Mouse (Mus musculus): ENCODE measurements around the gene Olfr700.
A peak's percentile ranks its signal among the peaks of the same experiment; 100 is the strongest.
"Not testable (repeated sequence)": the region's sequence is repeated elsewhere in the genome, so short reads cannot be mapped to it uniquely, and the experiment has no call there.

Gene Olfr700

GRCm38 (mm10) chr7:106808734-106809133 lies at the start of gene Olfr700:
Gene Olfr700 (minus strand): TSS chr7:106808834.
- DNase-seq (ENCODE audit: low spot score), result no peak

- no peak for DNase-seq (ENCODE audit: low spot score)
These were observed 34.4 kb upstream of the Olfr700 start, which contains the start of gene Olfr703 for GRCm38 (mm10) chr7:106843060-106843459. Gene Olfr703 (plus strand): TSS chr7:106843360.

GRCm38 (mm10) chr7:106833793-106834192 lies 25.2 kb upstream of the Olfr700 start, which contains the start of gene Olfr702:
Gene Olfr702 (minus strand): TSS chr7:106833893.
- DNase-seq (ENCODE audit: low spot score), result no peak

GRCm38 (mm10) chr7:106818414-106818813 lies 9.8 kb upstream of the Olfr700 start:
- no peak for DNase-seq (ENCODE audit: low spot score)

GRCm38 (mm10) chr7:106815775-106816174 lies 7.1 kb upstream of the Olfr700 start:
- peak; percentile 3 for DNase-seq (ENCODE audit: low spot score)

GRCm38 (mm10) chr7:106813829-106814228 lies 5.2 kb upstream of the Olfr700 start, which contains the start of gene Olfr701:
Gene Olfr701 (plus strand): TSS chr7:106814129.
- DNase-seq (ENCODE audit: low spot score), result no peak

- no peak for DNase-seq (ENCODE audit: low spot score)
These were observed 15.5 kb downstream of the Olfr700 start, which contains the start of gene Olfr699 for GRCm38 (mm10) chr7:106793098-106793497. Gene Olfr699 (minus strand): TSS chr7:106793198.

GRCm38 (mm10) chr7:106788330-106788729 lies 20.3 kb downstream of the Olfr700 start:
- no peak for DNase-seq (ENCODE audit: low spot score)

GRCm38 (mm10) chr7:106761008-106761407 lies 47.6 kb downstream of the Olfr700 start:
- not testable (repeated sequence) for DNase-seq (ENCODE audit: low spot score)

- no peak for DNase-seq (ENCODE audit: low spot score)
These were observed 49.8 kb downstream of the Olfr700 start for GRCm38 (mm10) chr7:106758800-106759199.

All from layer of hippocampus, adult 11-12 months (tissue).